Mouse (Mus musculus) intestine, postnatal 0 days (tissue): ENCODE data around the gene Mrps17. TPM values are rescaled to one million over a fixed set of nuclear protein-coding genes. Genes with fewer than 3 reads are reported as not detected.
A peak's percentile ranks its signal among the peaks of the same experiment; 100 is the strongest.

Experiments
- ATAC-seq: fragments of 200-750 bp; cut with Nextera tagmentation; 2 replicates; pipeline ENCODE4 v1.8.0; 2017; ENCODE audit warnings: mild to moderate bottlenecking, moderate TSS enrichment, moderate library complexity
- H3K27ac ChIP-seq: fragments of 300-500 bp; sonication (generic); 2 replicates; pipeline ENCODE4 v1.5.1; 2014; ENCODE audit warnings: mild to moderate bottlenecking, low read depth, low read length, moderate library complexity
- H3K27me3 ChIP-seq: fragments of 300-500 bp; sonication (generic); replicated peaks from 2 replicates; pipeline ENCODE4 v1.6.1; 2014; ENCODE audit warnings: low read length, mixed read lengths; ENCODE audit not compliant: control insufficient read depth, insufficient read depth
- H3K36me3 ChIP-seq: fragments of 300-500 bp; sonication (generic); 2 replicates; pipeline ENCODE4 v1.6.1; 2014; ENCODE audit warnings: mild to moderate bottlenecking, moderate library complexity; ENCODE audit not compliant: control insufficient read depth, insufficient read depth
- H3K4me1 ChIP-seq: fragments of 300-500 bp; sonication (generic); replicated peaks from 2 replicates; pipeline ENCODE4 v1.6.1; 2014; ENCODE audit warnings: antibody characterized with exemption, low read length, mixed read lengths; ENCODE audit not compliant: control insufficient read depth, insufficient read depth
- H3K4me2 ChIP-seq: fragments of 300-500 bp; sonication (generic); replicated peaks from 2 replicates; pipeline ENCODE4 v1.6.1; 2014; ENCODE audit warnings: low read depth, mild to moderate bottlenecking, moderate library complexity
- H3K4me3 ChIP-seq: fragments of 300-500 bp; sonication (generic); 2 replicates; pipeline ENCODE4 v1.5.1; 2014; ENCODE audit warnings: low read depth, low read length
- H3K9ac ChIP-seq: fragments of 300-500 bp; sonication (generic); 2 replicates; pipeline ENCODE4 v1.6.1; 2014; ENCODE audit warnings: mild to moderate bottlenecking, low read depth, low read length
- H3K9me3 ChIP-seq: fragments of 300-500 bp; sonication (generic); 2 replicates; pipeline ENCODE4 v1.6.1; 2016; ENCODE audit warnings: mixed run types; ENCODE audit not compliant: control insufficient read depth
- CTCF ChIP-seq: sonication (generic); IDR thresholded peaks from 2 replicates; pipeline ENCODE4 v1.5.1; 2016; ENCODE audit warnings: low read depth, mild to moderate bottlenecking, control low read depth, antibody characterized with exemption, moderate library complexity
- WGBS: fragments of 180-500 bp; shearing (Covaris S2); extraction: QIAGEN DNeasy Blood & Tissue Kit; methylation state at CpG from one replicate; pipeline ENCODE4 v1.1.7; 2014; 5-methylcytosine and 5-hydroxymethylcytosine counted together
- polyA plus RNA-seq: library from polyadenylated mRNA; unstranded; fragments of >200 nt; fragmentation: Nextera tagmentation; extraction: Ambion mirVana; gene quantifications from 2 replicates; pipeline ENCODE4 v1.2.1, GENCODE M21; 2015

Gene Mrps17
- polyA plus RNA-seq, 1 experiment from 2014 or later: 115 TPM

DNA sequence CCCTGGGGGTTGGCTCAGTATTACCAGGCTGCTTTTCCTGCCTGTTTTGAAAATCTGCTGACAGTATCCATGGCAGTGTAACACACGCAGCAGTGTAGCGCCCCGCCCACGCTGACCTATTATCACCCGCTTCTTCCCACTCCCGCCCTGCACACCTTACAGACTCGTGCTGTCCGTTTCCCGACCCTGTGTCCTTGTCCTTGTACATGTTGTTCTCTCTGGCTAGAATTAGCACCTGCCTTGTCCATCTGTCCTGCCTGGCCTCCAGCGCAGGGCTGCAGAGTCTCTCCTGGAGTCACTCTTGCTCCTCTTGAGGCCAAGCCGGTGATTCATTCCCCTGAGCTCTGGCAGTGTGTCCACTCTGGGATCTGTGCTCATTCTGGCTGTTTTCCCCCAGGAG lies 15.0 kb downstream of the Mrps17 start:
- WGBS: 40% methylated on average over 11 of the region's 11 CpGs
- peaks cover 17% of the 10 kb centered on the region for H3K4me1 ChIP-seq
- no peaks in the 10 kb centered on the region for H3K9me3 ChIP-seq
- peak overlapping the region; percentile 66 for H3K27ac ChIP-seq
- 0 out of 2 replicates have a peak overlapping the region, but pooled peaks have one; percentile 31 for H3K9ac ChIP-seq
- peak overlapping the region; percentile 52 for H3K4me2 ChIP-seq
- TF ChIP-seq CTCF: no peak
- peak; percentile 69 for ATAC-seq
- no peaks in the 10 kb centered on the region for H3K36me3 ChIP-seq
- no peak overlapping the region for H3K4me3 ChIP-seq
- no peaks in the 10 kb centered on the region for H3K27me3 ChIP-seq

DNA sequence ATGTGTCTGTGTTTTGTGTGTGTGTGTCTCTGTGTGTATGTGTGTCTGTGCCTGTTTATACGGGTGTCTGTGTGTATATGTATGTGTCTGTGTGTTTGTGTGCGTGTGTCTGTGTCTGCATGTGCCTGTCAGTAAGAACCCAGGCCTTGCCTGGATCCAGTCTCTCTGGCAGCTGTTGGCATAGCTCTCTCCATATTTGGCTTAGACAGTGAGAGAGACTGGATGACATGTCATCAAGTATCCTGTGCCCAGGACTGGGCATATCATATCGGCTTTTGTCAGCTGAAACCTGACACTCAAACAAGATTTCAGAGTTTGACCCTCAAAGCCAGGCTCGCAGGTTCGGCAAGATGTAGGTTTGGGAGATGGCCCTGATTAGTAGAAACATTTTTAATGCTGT lies 15.7 kb downstream of the Mrps17 start:
- no peaks in the 10 kb centered on the region for H3K27me3 ChIP-seq
- peaks cover 17% of the 10 kb centered on the region for H3K4me1 ChIP-seq
- 56% methylated on average over 5 of the region's 5 CpGs for WGBS
- H3K9ac ChIP-seq: no peak overlapping the region
- H3K36me3 ChIP-seq: no peaks in the 10 kb centered on the region
- ATAC-seq: no peak
- no peak overlapping the region for H3K27ac ChIP-seq
- H3K9me3 ChIP-seq: no peaks in the 10 kb centered on the region
- TF ChIP-seq CTCF: no peak
- H3K4me3 ChIP-seq: no peak overlapping the region
- no peak overlapping the region for H3K4me2 ChIP-seq

DNA sequence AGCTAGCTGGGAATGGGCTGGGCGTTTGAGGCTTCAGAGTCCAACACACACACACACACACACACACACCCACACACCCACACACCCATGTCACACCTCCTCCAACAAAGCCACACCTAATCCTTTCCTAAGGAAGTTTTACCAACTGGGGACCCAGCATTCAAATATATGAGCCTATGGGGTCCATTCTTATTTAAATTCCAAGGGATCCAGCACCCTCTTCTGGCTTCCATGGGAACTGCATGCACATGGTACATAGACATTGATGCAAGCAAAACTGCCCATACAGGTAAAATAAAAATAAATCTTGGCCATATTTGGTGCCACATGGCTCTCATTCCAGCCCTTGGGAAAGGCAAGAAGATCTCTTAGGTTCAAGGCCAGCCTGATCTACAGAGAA lies 25.7 kb downstream of the Mrps17 start:
- H3K36me3 ChIP-seq: peaks cover 11% of the 10 kb centered on the region; the same call in 1 of the 2 replicates

DNA sequence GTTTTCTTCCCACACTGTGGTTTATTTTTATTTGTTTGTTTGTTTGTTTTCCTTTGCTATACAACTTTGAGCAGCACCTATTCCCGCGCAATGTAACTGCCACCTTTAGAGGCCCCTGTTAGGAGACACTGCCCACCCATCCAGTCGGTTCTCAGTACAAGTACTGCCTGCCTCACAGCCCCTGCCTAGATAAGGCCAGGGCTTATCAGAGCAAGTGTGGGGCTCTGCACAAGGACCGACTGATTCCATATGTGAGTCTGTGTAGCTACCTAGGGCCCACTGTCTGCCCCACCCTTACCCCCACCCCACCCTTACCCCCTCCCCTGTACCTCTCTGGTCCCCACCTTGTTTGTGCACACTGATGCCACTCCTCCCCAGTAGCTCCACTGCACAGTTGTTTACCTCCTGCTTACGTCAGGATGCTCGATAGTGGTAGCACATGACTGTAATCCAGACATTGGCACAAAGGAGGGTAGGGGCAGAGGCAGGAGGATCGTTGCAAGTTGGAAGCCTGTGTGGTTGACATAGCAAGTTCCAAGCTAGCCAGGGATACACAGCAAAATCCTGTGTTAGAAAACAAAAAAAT lies 27.7 kb downstream of the Mrps17 start:
- H3K4me3 ChIP-seq: no peak overlapping the region
- no peak for TF ChIP-seq CTCF
- H3K27me3 ChIP-seq: no peaks in the 10 kb centered on the region
- no peak overlapping the region for H3K4me2 ChIP-seq
- H3K9me3 ChIP-seq: no peaks in the 10 kb centered on the region
- no peaks in the 10 kb centered on the region for H3K4me1 ChIP-seq
- no peak overlapping the region for H3K27ac ChIP-seq
- peak; percentile 41; the same call in 1 of the 2 replicates for ATAC-seq
- peaks cover 27% of the 10 kb centered on the region for H3K36me3 ChIP-seq
- H3K9ac ChIP-seq: no peak overlapping the region
- WGBS: 37% methylated on average over 7 of the region's 7 CpGs

More for the DNA sequence above, 25.7 kb downstream of the Mrps17 start:
- no peak overlapping the region for H3K9ac ChIP-seq
- TF ChIP-seq CTCF: peak; percentile 77
- no peaks in the 10 kb centered on the region for H3K27me3 ChIP-seq
- no peaks in the 10 kb centered on the region for H3K9me3 ChIP-seq
- WGBS: 95% methylated on average over 1 of the region's 1 CpGs
- H3K4me3 ChIP-seq: no peak overlapping the region
- H3K4me1 ChIP-seq: no peaks in the 10 kb centered on the region
- ATAC-seq: 0 out of 2 replicates have a peak, but pooled peaks have one; percentile 37
- no peak overlapping the region for H3K4me2 ChIP-seq
- no peak overlapping the region for H3K27ac ChIP-seq

DNA sequence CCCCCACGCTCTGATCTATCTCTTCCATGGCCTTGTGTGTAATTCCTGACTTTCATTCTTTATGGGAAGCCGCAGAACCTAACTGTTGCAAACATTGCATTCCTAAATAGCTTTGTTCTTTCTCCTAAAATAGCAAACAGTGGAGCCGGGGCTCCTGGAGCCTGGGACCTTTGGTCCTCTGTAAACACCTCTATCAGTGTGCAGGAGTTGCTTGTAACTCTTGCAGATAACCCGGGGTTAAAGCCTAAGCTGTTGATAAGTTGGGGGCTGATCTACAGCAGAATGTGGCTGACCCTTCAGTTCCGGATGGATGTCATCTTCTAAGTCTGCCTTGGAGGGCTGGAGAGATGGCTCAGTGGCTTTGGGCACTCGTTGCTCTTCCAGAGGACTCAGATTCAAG lies 28.8 kb downstream of the Mrps17 start:
- no peak for TF ChIP-seq CTCF
- Histone ChIP-seq H3K9me3 (no peaks in the 10 kb centered on the region), H3K27me3 (no peaks in the 10 kb centered on the region), H3K9ac (no peak overlapping the region), H3K4me2 (peak overlapping the region; percentile 41), H3K36me3 (peaks cover 34% of the 10 kb centered on the region), H3K27ac (no peak overlapping the region), H3K4me1 (no peaks in the 10 kb centered on the region), H3K4me3 (no peak overlapping the region)
- 16% methylated on average over 6 of the region's 6 CpGs for WGBS
- no peak for ATAC-seq

DNA sequence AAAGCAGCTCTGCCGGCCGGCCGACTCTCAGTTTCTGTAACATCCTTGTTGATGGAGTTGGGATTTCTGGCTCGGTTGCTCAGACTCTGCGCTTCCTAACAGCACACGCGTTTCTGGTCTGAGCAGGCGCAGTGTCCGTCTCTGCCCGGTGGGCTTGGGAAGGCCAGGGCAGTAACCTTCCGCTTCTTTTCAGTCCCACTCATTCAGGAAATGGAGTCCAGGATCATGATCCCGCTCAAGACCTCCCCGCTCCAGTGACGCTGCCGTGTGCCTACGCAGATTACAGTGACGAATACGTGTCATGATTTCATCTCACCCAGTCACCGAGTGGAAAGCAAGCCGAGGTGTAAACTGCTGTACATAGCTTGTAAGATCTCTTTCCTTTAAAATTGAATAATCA lies 41.6 kb downstream of the Mrps17 start:
- Histone ChIP-seq H3K27me3 (no peaks in the 10 kb centered on the region), H3K4me2 (no peak overlapping the region), H3K4me1 (no peaks in the 10 kb centered on the region), H3K9me3 (no peaks in the 10 kb centered on the region), H3K9ac (no peak overlapping the region), H3K4me3 (no peak overlapping the region), H3K36me3 (peaks cover 31% of the 10 kb centered on the region), H3K27ac (no peak overlapping the region)
- no peak for TF ChIP-seq CTCF
- 95% methylated on average over 20 of the region's 20 CpGs for WGBS
- no peak for ATAC-seq
